Mouse (Mus musculus): ENCODE measurements at regions not wholly inside any gene's neighbourhood (a gene's known extent, or its start where the extent isn't known, plus 50 kb on each side); places are given as distances from the start of the nearest gene placed in this dataset.

DNA sequence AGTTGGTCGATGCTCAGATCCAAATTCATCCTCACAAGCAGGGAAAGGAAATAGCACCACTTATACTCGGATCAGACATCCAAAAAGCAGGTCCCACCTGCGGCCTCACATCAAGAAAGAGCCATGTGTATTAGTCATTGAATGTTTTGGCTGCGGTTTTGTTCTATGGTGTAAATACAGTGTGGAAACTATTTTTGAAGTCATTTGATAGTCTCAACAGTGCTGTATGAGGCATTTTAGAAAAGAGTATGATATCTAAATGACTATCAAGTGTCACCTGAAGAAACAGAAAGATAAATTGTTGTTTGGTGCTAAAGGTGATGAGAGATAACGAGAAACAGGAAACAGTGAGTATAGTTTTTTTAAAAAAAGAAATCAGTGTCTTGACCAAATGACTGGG, 74.7 kb downstream of the Cep44 start:
- no peak for DNase-seq

DNA sequence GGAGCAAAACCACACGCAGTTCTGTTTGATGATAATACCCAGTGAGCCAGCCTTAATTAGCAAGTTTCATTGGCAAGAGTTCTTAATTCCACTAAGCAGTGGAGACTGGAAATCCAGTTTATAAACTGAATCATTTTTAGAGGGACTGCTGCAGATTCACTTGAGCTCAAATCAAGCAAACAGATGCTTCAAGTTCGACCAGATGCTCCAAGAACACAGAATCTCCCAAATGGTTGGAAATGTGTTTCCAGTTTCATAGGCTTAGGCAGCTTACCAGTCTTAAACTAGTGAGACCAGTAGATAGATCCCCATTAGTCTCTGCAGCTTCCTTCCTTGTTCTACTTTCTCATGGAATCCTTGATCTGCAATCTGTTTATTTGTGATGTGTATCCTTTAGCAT, 75.7 kb downstream of the Cep44 start:
- DNase-seq: no peak

DNA sequence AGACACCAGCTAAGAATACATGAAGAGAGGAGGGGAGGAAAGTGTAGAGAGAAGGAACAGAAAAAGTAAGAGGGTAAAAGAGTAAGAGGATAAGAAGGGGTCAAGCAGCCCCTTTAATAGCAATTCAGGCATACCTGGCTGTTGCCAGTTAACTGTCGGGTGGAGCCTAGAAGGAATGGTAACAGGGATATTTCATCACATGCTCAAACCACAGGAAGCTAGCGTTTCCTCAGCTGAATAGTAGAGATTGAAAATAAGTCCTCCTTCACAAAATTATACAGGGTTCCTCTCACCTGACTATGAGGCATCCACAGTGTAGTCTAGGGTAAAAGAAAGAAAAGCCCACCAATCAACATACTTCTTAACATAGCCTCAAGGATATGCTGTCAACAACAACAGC, 76.5 kb downstream of the Cep44 start:
- no peak for DNase-seq

GRCm38 (mm10) chr8:56465091-56465490, 85.8 kb downstream of the Cep44 start:
- no peak for DNase-seq

DNA sequence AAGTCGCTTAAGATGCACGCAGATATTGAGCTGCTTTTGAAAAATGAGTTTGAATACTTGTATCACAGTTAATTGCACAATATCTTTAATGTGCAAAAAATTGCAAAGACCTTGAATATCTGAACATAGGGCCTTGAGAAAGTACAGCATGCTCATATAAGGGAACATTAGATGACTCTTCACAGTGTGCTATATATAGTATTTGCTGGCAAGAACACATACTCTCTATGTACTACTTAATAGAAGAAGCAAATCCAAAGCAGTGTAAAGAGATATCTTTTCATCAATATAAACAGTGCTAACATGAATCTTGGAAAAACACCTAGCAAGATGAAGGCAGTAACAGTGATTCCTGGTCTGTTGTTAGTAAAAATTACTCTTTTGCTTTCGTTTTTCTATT, 99.9 kb downstream of the Cep44 start:
- DNase-seq: no peak

- DNase-seq: no peak
Measured at GRCm38 (mm10) chr8:56443676-56444075, 107.2 kb downstream of the Cep44 start.

DNA sequence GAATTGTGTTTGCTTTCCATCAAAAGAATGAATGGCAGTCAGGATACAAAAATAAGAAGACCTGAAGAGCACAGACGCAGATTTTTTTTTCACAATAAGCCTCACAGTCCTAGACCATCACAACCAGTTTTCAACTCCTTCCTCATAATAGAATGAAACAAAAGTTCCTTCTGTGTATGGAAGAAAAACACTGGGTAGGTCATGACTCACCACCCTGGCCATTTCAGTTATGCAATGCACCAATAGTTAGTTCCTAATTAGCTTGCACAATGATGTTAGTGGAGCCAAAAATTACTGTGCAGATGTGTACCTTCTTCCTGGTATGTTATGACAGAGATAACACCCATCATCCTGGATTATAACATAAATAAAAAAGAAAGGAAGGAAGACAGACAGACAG, 111.4 kb downstream of the Cep44 start:
- DNase-seq: peak; percentile 59

DNA sequence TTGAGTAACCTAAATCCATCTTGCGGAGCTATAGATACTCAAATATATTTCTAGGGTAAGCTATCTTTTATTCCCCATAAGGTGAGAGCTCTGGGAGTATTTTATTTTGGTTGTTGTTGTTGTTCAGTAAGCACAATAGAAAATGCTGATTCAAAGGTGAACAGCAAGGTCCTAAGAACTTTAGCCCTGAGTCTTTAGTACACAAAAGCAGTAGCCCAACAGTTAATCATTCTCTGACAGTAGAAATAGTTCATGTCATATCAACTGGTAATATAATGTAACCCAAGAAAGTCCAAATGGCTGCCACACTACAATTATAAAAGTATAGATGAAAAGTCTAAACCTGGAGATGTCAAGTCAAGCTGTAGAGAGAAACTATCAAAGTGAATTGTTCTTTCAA, 116.0 kb downstream of the Cep44 start:
- DNase-seq: no peak

- DNase-seq: no peak
Measured at GRCm38 (mm10) chr8:56412026-56412425, 117.6 kb downstream of the Hpgd start.

DNA sequence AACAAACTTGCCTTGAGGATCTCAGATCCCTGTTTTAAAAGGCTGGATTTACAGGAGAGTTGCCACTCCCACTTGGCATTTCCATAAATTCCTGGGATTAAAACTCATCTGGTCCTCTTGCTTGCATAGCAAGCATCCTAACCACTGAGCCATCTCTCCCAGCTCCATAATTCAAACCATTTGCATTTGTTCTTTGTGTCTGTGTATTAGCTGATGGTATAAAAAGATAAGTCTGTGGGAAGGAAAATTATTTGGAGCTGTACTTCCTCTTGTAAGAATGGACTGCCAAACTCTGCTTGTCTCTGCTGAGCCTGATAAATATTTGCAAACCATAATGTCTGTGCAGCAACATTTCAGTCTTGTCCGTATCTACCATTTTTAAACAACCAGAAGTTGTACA, 116.0 kb downstream of the Hpgd start:
- peak; percentile 62 for DNase-seq

DNA sequence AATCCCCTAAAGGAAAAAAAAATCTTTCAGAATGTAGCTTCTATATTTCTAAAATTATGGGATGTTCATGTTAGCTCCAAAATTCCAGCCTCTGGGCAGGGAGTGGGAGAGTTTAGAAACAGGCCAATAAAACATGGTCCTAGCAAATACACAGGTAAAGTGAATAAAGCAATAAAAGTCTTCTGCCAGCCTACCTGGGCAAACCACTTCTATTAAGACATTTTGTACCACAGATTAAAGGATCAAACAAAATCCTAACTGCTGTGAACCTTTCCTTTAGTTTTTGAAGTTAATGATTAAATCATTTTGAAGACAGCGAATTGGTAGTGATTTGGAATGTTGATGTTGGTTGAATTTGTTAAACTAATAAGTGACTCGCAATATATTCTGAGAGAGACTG, 112.9 kb downstream of the Hpgd start:
- DNase-seq: no peak

DNA sequence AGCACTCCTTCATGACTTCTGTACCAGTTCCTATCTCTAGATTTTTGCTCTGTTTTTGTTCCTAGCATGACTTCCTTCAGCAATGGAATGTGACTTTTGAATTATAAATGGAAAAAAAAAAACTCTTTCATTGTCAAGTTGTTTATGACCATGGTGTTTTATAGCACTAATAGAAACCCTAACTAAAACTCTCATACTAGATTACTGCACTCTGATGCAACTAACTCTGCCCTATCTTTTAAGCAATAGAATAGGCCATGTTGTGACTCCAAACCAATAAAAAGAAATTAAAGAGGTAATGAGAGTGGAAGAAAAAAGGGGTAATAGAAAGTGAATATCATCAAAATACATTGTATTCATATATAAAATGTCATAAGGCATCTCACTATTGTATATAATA, 111.9 kb downstream of the Hpgd start:
- DNase-seq: no peak

- no peak for DNase-seq
Measured at GRCm38 (mm10) chr8:56397611-56398010, 103.2 kb downstream of the Hpgd start.

DNA sequence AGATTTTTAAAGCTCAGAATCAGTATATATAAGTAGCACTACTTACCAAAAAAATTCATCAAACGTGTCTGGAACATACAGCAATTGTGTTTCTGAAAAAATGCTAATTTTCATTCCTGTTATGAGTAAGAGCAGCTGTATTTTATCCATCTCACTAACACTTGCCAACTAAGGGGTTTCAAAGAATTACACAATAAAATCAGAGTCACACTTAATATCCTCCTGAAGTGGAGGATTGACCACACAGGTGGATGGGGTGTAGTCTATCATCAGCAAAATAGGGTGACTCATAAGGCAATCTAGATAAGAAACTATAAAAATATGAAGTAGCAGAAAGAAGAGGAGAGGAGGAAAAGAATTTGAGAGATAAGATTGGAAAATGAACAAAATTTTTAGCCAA, 102.0 kb downstream of the Hpgd start:
- no peak for DNase-seq

DNA sequence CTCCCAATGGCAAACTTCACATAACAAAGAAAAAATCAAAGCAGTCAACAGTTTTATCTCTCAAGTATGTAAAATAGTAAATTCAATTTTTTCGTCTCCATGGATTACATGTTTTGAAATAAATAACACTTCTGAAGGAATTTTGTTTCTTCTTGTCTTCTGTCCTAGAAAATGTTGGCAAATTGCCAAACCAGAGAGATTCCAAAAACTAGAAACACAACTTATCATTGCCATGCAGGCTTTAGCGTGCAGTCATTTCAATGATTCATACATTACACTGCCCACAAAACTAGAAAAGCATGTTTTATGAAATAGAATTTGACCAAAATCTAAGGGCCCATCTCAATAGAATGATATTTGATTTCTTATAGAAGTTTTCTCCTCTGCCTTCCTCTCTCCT, 98.2 kb downstream of the Hpgd start:
- no peak for DNase-seq

DNA sequence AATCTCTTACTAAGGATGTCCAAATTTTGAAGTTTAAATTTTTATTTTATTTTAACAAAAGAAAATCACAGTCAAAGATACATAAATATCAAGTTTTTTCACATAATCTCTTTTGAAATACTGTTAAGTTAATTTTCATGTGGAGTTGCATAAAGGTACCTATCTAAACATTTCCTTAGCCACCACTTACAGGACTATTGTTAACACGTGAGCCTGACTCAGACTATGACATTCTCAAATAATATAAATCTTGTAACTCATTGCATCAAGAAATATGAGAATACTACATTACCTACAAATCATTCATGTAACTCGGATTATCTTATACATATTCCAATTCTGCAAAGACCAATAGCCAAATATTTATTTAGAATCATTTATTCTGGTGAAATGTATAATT, 97.8 kb downstream of the Hpgd start:
- no peak for DNase-seq
